Comparison of ENCODE assay signal across 24 mouse cellular contexts in genomic region chr19:37876605-37877245, GRCm38 (mm10).
DNase-seq lines count a peak whose midpoint lies in the region; ATAC-seq and TF ChIP-seq lines count a peak whose summit lies in the region.
"Had no signal": no experiment of that assay in that cellular context is flagged by ENCODE, and none has a peak within 500 bp of the region (broad histone marks: within the 10 kb centered on the region; RNA-seq: fewer than 3 reads in every experiment).

No protein-coding gene starts in this region.

- no peak for TF ChIP-seq CTCF in gastrocnemius, adult 2 months (IDR thresholded peaks at IDR 0.05)

- peaks cover 64% of the 10 kb centered on the region for H3K27me3 ChIP-seq in forebrain, embryonic 11.5 days (ENCODE audit: control insufficient read depth, insufficient read depth, low read length)
- peaks cover 54% of the 10 kb centered on the region for H3K27me3 ChIP-seq in forebrain, embryonic 15.5 days
- H3K27me3 ChIP-seq: CH12.LX, Patski had no signal

- no peak overlapping the region for H3K4me2 ChIP-seq in forebrain, embryonic 11.5 days (ENCODE audit: low read depth, low read length, severe bottlenecking)
- H3K4me2 ChIP-seq in forebrain, embryonic 15.5 days (replicated peaks), result no peak overlapping the region
- H3K4me2 ChIP-seq: embryonic facial prominence, embryonic 15.5 days had no signal

- no peak overlapping the region for H3K4me3 ChIP-seq in forebrain, embryonic 11.5 days (ENCODE audit: low read depth, low read length)
- no peak overlapping the region for H3K4me3 ChIP-seq in forebrain, embryonic 15.5 days
- no peak overlapping the region for H3K4me3 ChIP-seq in gastrocnemius, adult 2 months
- H3K4me3 ChIP-seq: embryonic facial prominence, embryonic 12.5 days; embryonic facial prominence, embryonic 15.5 days; intestine, embryonic 15.5 days had no signal

- WGBS in forebrain, embryonic 11.5 days, result 58% methylated on average over 6 of the region's 6 CpGs
- 50% methylated on average over 6 of the region's 6 CpGs for WGBS in forebrain, embryonic 15.5 days

- no peaks in the 10 kb centered on the region for H3K9me3 ChIP-seq in forebrain, embryonic 11.5 days (ENCODE audit: control insufficient read depth, low read length)
- H3K9me3 ChIP-seq in forebrain, embryonic 15.5 days, result no peaks in the 10 kb centered on the region
- H3K9me3 ChIP-seq: embryonic facial prominence, embryonic 12.5 days; embryonic facial prominence, embryonic 15.5 days; forebrain, embryonic 12.5 days; G1E; hindbrain, embryonic 10.5 days; hindbrain, embryonic 13.5 days; intestine, embryonic 15.5 days had no signal

- no peak overlapping the region for H3K9ac ChIP-seq in forebrain, embryonic 11.5 days (ENCODE audit: low read length)
- H3K9ac ChIP-seq in forebrain, embryonic 15.5 days (replicated peaks), result no peak overlapping the region
- H3K9ac ChIP-seq: embryonic facial prominence, embryonic 12.5 days; embryonic facial prominence, embryonic 15.5 days; forebrain, embryonic 12.5 days; hindbrain, embryonic 13.5 days; intestine, embryonic 15.5 days had no signal

- peak; percentile 32 for DNase-seq in forebrain, embryonic 11.5 days (ENCODE audit: low spot score)
- DNase-seq in c-Kit-positive CD71-negative TER-119-negative erythroid progenitor cells, embryonic 14.5 days (ENCODE audit: low read depth), result peak; percentile 7
- no peak for DNase-seq in layer of hippocampus, adult 9-11 months
- DNase-seq in gastrocnemius, adult 2 months, result no peak
- DNase-seq: adrenal gland, postnatal 10 days; adrenal gland, postnatal 36 days; cerebellum, adult 11 months; cerebellum, adult 2 months; cerebellum, postnatal 14 days; gastrocnemius, postnatal 14 days had no signal

- ATAC-seq in forebrain, embryonic 11.5 days (replicated peaks; ENCODE audit: low FRiP score), result no peak
- ATAC-seq in forebrain, embryonic 15.5 days (replicated peaks), result no peak
- ATAC-seq in hematopoietic stem cell, adult 5-6 weeks (replicated peaks in 1 of 2; ENCODE audit: insufficient read depth in 1 of 2, low FRiP score in 2 of 2, low TSS enrichment in 1 of 2, low read depth in 1 of 2, poor library complexity in 2 of 2, severe bottlenecking in 2 of 2), result peak; percentile 32 to 45; a peak in 1 of 4 replicates
- ATAC-seq in neutrophil, adult 5-6 weeks (ENCODE audit: extremely low read depth, insufficient number of reproducible peaks, low FRiP score, poor library complexity, severe bottlenecking), result 0 out of 2 replicates have a peak, but pooled peaks have one; percentile 6
- ATAC-seq: forebrain, embryonic 16.5 days; hindbrain, embryonic 16.5 days; intestine, embryonic 15.5 days; Patski had no signal

- no peaks in the 10 kb centered on the region for H3K36me3 ChIP-seq in forebrain, embryonic 11.5 days (ENCODE audit: control insufficient read depth, insufficient read depth, low read length)
- no peaks in the 10 kb centered on the region for H3K36me3 ChIP-seq in forebrain, embryonic 15.5 days
- H3K36me3 ChIP-seq: embryonic facial prominence, embryonic 12.5 days; embryonic facial prominence, embryonic 15.5 days; forebrain, embryonic 12.5 days; G1E; hindbrain, embryonic 10.5 days; hindbrain, embryonic 13.5 days; intestine, embryonic 15.5 days had no signal

- peaks cover 15% of the 10 kb centered on the region; the same call in 1 of the 2 replicates for H3K4me1 ChIP-seq in forebrain, embryonic 11.5 days (replicated peaks; ENCODE audit: control insufficient read depth, insufficient read depth, low read length)
- H3K4me1 ChIP-seq in forebrain, embryonic 15.5 days, result peaks cover 17% of the 10 kb centered on the region

- intact Hi-C loops in gastrocnemius, adult 2 months (cut with DNase I), result no loop called here

- H3K27ac ChIP-seq in forebrain, embryonic 11.5 days (ENCODE audit: low read depth, low read length), result no peak overlapping the region
- H3K27ac ChIP-seq in forebrain, embryonic 15.5 days (replicated peaks), result no peak overlapping the region
- H3K27ac ChIP-seq in gastrocnemius, adult 2 months, result no peak overlapping the region
- H3K27ac ChIP-seq: embryonic facial prominence, embryonic 12.5 days; embryonic facial prominence, embryonic 15.5 days; forebrain, embryonic 12.5 days; hindbrain, embryonic 10.5 days; hindbrain, embryonic 13.5 days; intestine, embryonic 15.5 days had no signal

Comparison
In these comparisons a context has a peak if more than half of its experiments do, and no peak if none do; other contexts are left out.
1. ATAC-seq: peak in hematopoietic stem cell, adult 5-6 weeks (2 of 2) and neutrophil, adult 5-6 weeks (single experiment); none in forebrain, embryonic 11.5 days (single experiment) and forebrain, embryonic 15.5 days (single experiment).
2. DNase-seq: peak in forebrain, embryonic 11.5 days (single experiment) and c-Kit-positive CD71-negative TER-119-negative erythroid progenitor cells, embryonic 14.5 days (single experiment); none in layer of hippocampus, adult 9-11 months (single experiment) and gastrocnemius, adult 2 months (single experiment).